Mouse (Mus musculus) kidney, postnatal 0 days (tissue): Measurements from ENCODE around the gene Aldh3b1. TPM values are rescaled to one million over a fixed set of nuclear protein-coding genes. Genes with fewer than 3 reads are reported as not detected.

Source experiments
- ATAC-seq: fragments of 200-750 bp; cut with Nextera tagmentation; replicated peaks from 2 replicates; pipeline ENCODE4 v1.8.0; 2017; ENCODE audit warnings: low read depth, moderate number of reproducible peaks, moderate TSS enrichment, moderate library complexity; ENCODE audit not compliant: low FRiP score
- DNase-seq: peaks from one replicate; pipeline ENCODE4 v3.0.0-alpha.2; 2016; ENCODE audit warnings: low spot score
- H3K27ac ChIP-seq: fragments of 300-500 bp; sonication (generic); 2 replicates; pipeline ENCODE4 v1.5.1; 2014; ENCODE audit warnings: mild to moderate bottlenecking
- H3K27me3 ChIP-seq: fragments of 300-500 bp; sonication (generic); 2 replicates; pipeline ENCODE4 v1.6.1; 2014; ENCODE audit warnings: low read length, mixed read lengths; ENCODE audit not compliant: insufficient read depth
- H3K36me3 ChIP-seq: fragments of 300-500 bp; sonication (generic); 2 replicates; pipeline ENCODE4 v1.6.1; 2014; ENCODE audit warnings: low read length, mixed read lengths; ENCODE audit not compliant: insufficient read depth
- H3K4me1 ChIP-seq: fragments of 300-500 bp; sonication (generic); replicated peaks from 2 replicates; pipeline ENCODE4 v1.6.1; 2014; ENCODE audit warnings: antibody characterized with exemption, low read length, mixed read lengths; ENCODE audit not compliant: insufficient read depth
- H3K4me2 ChIP-seq: fragments of 300-500 bp; sonication (generic); 2 replicates; pipeline ENCODE4 v1.6.1; 2014; ENCODE audit warnings: mild to moderate bottlenecking, low read length, moderate library complexity, mixed read lengths
- H3K4me3 ChIP-seq: fragments of 300-500 bp; sonication (generic); replicated peaks from 2 replicates; pipeline ENCODE4 v1.5.1; 2014; ENCODE audit warnings: low read depth, low read length
- H3K9ac ChIP-seq: fragments of 300-500 bp; sonication (generic); 2 replicates; pipeline ENCODE4 v1.6.1; 2014; ENCODE audit warnings: low read depth, low read length
- H3K9me3 ChIP-seq: fragments of 300-500 bp; sonication (generic); replicated peaks from 2 replicates; pipeline ENCODE4 v1.6.1; 2016; ENCODE audit warnings: low read length, inconsistent platforms, mixed read lengths
- CTCF ChIP-seq: IDR thresholded peaks from 2 replicates; pipeline ENCODE4 v1.5.1; 2016; ENCODE audit warnings: antibody characterized with exemption, low read depth, mild to moderate bottlenecking, moderate library complexity
- WGBS: fragments of 180-500 bp; shearing (Covaris S2); extraction: QIAGEN DNeasy Blood & Tissue Kit; methylation state at CpG from one replicate; pipeline ENCODE4 v1.1.7; 2014; 5-methylcytosine and 5-hydroxymethylcytosine counted together
- polyA plus RNA-seq: library from polyadenylated mRNA; unstranded; fragments of >200 nt; fragmentation: Nextera tagmentation; extraction: Ambion mirVana; gene quantifications from 2 replicates; pipeline ENCODE4 v1.2.1, GENCODE M21; 2015

The Aldh3b1 gene
- polyA plus RNA-seq, 1 experiment from 2014 or later, result 3.8 TPM

DNA sequence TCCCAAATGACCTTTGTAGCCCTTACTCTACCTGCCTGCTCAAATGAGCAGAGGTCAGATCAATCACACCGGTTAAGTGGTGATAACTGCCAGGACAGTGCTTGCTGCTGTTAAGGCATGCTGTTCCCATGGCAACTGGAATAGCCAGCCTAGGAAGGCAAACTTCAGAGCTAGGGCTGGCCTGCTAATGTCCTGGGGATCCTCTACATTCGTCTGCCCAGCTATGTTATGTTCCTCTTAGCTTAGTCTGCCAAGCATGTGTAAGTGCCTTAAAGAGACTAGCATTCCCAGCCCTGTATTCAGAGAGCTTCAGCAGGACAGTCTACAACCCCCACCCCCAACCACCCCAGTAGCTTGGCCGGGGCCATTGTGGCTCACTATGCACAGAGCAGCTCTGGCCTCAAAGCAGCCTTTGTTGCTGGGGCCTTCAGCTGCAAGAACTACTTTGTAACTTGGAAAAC is 34.4 kb downstream of the Aldh3b1 start:
- Histone ChIP-seq H3K9me3 (no peaks in the 10 kb centered on the region), H3K4me1 (no peaks in the 10 kb centered on the region), H3K4me2 (no peak overlapping the region), H3K4me3 (no peak overlapping the region), H3K9ac (no peak overlapping the region), H3K27ac (no peak overlapping the region), H3K27me3 (no peaks in the 10 kb centered on the region), H3K36me3 (peaks cover 72% of the 10 kb centered on the region)
- 45% methylated on average over 3 of the region's 3 CpGs for WGBS
- no peak for TF ChIP-seq CTCF
- no peak for DNase-seq
- ATAC-seq, result no peak

GRCm38 (mm10) chr19:3894294-3894693 is 35.3 kb downstream of the Aldh3b1 start:
- 86% methylated on average over 2 of the region's 2 CpGs for WGBS
- no peak; the same call in 1 of the 2 replicates for ATAC-seq
- Histone ChIP-seq H3K4me2 (no peak overlapping the region), H3K4me1 (no peaks in the 10 kb centered on the region), H3K27ac (no peak overlapping the region), H3K9ac (no peak overlapping the region), H3K4me3 (no peak overlapping the region), H3K9me3 (no peaks in the 10 kb centered on the region), H3K36me3 (peaks cover 72% of the 10 kb centered on the region), H3K27me3 (no peaks in the 10 kb centered on the region)
- DNase-seq, result no peak
- TF ChIP-seq CTCF, result no peak

DNA sequence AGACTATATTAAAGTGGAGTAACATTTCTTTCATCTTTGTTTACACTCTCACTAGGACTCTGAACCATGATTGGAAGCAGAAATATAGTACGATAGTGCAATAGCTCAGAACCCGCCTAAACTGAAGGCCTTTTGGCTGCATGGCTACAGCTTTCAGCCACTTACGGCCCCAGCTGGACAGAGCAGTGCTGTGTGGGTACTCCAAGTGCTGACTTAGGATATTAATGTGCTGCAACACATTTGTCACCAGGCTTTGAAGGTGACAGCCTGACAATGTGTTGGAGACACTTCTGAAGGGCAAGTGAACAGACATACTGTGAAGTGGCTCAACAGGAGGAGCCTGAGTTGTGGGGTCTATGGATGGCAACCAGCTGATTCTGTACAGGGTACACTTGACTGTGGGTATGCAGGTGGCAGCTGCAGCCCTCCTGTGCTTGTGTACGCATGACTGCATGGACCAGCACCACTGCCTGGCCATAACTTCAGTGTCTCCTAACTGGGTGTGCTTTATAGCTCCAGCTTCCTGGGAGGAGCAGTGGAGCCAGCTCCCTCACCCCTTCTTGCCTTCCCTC is 36.0 kb downstream of the Aldh3b1 start:
- Histone ChIP-seq H3K4me3 (no peak overlapping the region), H3K27ac (no peak overlapping the region), H3K36me3 (peaks cover 76% of the 10 kb centered on the region), H3K27me3 (no peaks in the 10 kb centered on the region), H3K4me1 (no peaks in the 10 kb centered on the region), H3K9me3 (no peaks in the 10 kb centered on the region), H3K4me2 (no peak overlapping the region), H3K9ac (no peak overlapping the region)
- no peak for DNase-seq
- no peak for ATAC-seq
- no peak for TF ChIP-seq CTCF
- WGBS, result 86% methylated on average over 4 of the region's 4 CpGs

DNA sequence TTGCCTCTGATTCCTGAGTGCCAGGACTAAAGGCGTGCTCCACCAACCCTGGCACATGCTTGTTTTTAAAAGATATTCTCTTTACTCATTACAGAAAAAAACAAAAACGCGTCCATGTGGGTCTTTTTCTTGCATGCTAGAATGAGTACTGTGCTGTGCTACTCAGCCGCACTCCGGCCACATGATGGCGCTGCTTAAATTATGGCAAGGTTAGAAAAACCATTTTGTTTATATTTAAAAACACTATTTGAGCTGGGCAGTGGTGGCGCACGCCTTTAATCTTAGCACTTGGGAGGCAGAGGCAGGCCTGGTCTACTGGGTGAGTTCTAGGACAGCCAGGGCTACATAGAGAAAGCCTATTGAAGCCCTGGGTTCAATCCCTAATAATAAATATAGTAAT is 39.4 kb downstream of the Aldh3b1 start:
- peak; percentile 66 for TF ChIP-seq CTCF
- H3K9ac ChIP-seq, result no peak overlapping the region
- H3K4me2 ChIP-seq, result no peak overlapping the region
- no peak overlapping the region for H3K4me3 ChIP-seq
- no peak overlapping the region for H3K27ac ChIP-seq
- no peaks in the 10 kb centered on the region for H3K27me3 ChIP-seq
- WGBS, result 76% methylated on average over 8 of the region's 8 CpGs
- no peaks in the 10 kb centered on the region for H3K4me1 ChIP-seq
- DNase-seq (peak; percentile 44), ATAC-seq (no peak)
- H3K36me3 ChIP-seq, result peaks cover 65% of the 10 kb centered on the region
- H3K9me3 ChIP-seq, result no peaks in the 10 kb centered on the region

DNA sequence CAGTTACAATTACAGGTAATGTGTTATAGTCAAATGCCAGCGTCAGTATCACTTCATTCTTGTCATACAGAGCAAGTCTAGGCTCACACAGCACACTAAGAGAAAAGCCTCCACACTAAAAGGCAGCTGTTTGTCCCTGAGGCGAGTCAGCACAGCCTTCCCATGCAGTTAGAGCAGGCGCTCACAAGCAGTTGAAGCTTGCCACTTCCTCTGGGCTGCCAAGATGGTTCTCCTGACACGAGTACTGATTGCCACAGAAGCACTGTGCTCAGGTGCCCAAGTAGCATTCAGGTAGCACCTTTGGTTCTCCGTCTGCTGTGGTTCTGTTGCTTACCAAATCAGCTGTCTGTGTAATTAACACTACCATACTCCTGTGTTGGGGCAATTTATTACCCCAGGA is 40.5 kb downstream of the Aldh3b1 start:
- Histone ChIP-seq H3K4me2 (no peak overlapping the region), H3K4me1 (no peaks in the 10 kb centered on the region), H3K36me3 (peaks cover 58% of the 10 kb centered on the region), H3K9ac (no peak overlapping the region), H3K4me3 (no peak overlapping the region), H3K9me3 (no peaks in the 10 kb centered on the region), H3K27ac (no peak overlapping the region), H3K27me3 (no peaks in the 10 kb centered on the region)
- ATAC-seq (no peak), DNase-seq (no peak)
- 92% methylated on average over 5 of the region's 5 CpGs for WGBS
- TF ChIP-seq CTCF, result no peak

DNA sequence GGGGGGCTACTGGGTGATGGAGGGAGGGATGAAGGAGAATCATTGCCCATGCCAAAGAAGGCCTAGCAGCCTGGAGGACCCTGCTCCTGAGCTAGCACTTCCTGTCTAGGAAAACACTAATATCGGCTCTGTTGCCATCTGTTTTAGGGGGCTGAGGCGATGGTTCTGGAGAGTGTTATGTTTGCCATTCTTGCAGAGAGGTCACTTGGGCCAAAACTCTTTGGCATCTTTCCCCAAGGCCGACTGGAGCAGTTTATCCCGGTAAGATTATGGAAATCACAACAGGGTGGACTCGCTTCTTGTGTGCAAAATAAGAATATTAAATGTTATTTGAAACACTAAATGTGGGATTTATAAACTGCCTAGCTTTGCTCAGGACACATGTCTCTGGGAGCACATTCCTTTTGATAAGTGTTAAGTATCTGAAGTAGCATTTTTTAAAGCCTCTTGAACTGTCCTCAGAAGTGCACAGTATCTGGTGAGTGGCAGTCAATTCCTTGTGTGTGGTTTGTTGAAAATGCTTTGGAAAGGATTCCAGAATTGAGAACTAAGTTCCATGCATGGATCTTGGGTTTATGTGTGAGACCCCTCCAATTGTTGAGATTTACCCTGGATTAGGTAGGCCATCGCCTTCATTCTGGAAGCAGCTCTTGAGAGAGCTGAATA is 45.1 kb downstream of the Aldh3b1 start:
- no peak overlapping the region for H3K4me2 ChIP-seq
- H3K9ac ChIP-seq, result no peak overlapping the region
- 75% methylated on average over 6 of the region's 6 CpGs for WGBS
- no peaks in the 10 kb centered on the region for H3K9me3 ChIP-seq
- no peak overlapping the region for H3K4me3 ChIP-seq
- no peak for DNase-seq
- H3K27ac ChIP-seq, result no peak overlapping the region
- TF ChIP-seq CTCF, result no peak
- H3K36me3 ChIP-seq, result peaks cover 24% of the 10 kb centered on the region
- no peak for ATAC-seq
- H3K4me1 ChIP-seq, result no peaks in the 10 kb centered on the region
- H3K27me3 ChIP-seq, result no peaks in the 10 kb centered on the region

- no peak for TF ChIP-seq CTCF
- WGBS, result 82% methylated on average over 4 of the region's 4 CpGs
- no peaks in the 10 kb centered on the region for H3K27me3 ChIP-seq
- H3K9me3 ChIP-seq, result no peaks in the 10 kb centered on the region
- no peak overlapping the region for H3K9ac ChIP-seq
- DNase-seq (no peak), ATAC-seq (no peak)
- H3K4me2 ChIP-seq, result no peak overlapping the region
- no peak overlapping the region for H3K4me3 ChIP-seq
- H3K27ac ChIP-seq, result no peak overlapping the region
- no peaks in the 10 kb centered on the region for H3K4me1 ChIP-seq
- peaks cover 11% of the 10 kb centered on the region for H3K36me3 ChIP-seq
Measured at GRCm38 (mm10) chr19:3882214-3882613, 47.4 kb downstream of the Aldh3b1 start.
